Mouse (Mus musculus) liver, embryonic 14.5 days (tissue): ENCODE results near the gene Amigo2. TPM values are rescaled to one million over a fixed set of nuclear protein-coding genes. Genes with fewer than 3 reads are reported as not detected.

Experiments
- ATAC-seq: fragments of 200-750 bp; cut with Nextera tagmentation; 2 replicates; pipeline ENCODE4 v1.8.0; 2017; ENCODE audit warnings: moderate number of reproducible peaks, mild to moderate bottlenecking, moderate library complexity; ENCODE audit not compliant: insufficient read depth
- DNase-seq, 3 experiments: peaks; one replicate each; pipeline ENCODE4 v3.0.0-alpha.2; 2012 to 2013; ENCODE audit warnings: low read depth in 3 of 3, low spot score in 3 of 3
- H3K27ac ChIP-seq: fragments of 300-500 bp; sonication (generic); 2 replicates; pipeline ENCODE4 v1.5.1; 2014; ENCODE audit warnings: moderate library complexity, mild to moderate bottlenecking, control low read depth, inconsistent platforms
- H3K27me3 ChIP-seq: fragments of 300-500 bp; sonication (generic); 2 replicates; pipeline ENCODE4 v1.6.1; 2014; ENCODE audit warnings: mild to moderate bottlenecking, low read length, moderate library complexity; ENCODE audit not compliant: control insufficient read depth, insufficient read depth
- H3K36me3 ChIP-seq: fragments of 300-500 bp; sonication (generic); replicated peaks from 2 replicates; pipeline ENCODE4 v1.6.1; 2014; ENCODE audit warnings: low read depth; ENCODE audit not compliant: control insufficient read depth, insufficient read depth
- H3K4me1 ChIP-seq, 2 experiments: fragments of 200-500 bp in 1 of 2; fragments of 300-500 bp in 1 of 2; sonication (generic) in 1 of 2; replicated peaks; 2 replicates each; pipeline ENCODE4 v1.6.1; 2012 to 2014; ENCODE audit warnings: antibody characterized with exemption in 1 of 2, inconsistent platforms in 1 of 2, low read length in 1 of 2; ENCODE audit not compliant: control insufficient read depth in 2 of 2, insufficient read depth in 2 of 2
- H3K4me2 ChIP-seq: fragments of 300-500 bp; sonication (generic); 2 replicates; pipeline ENCODE4 v1.6.1; 2014; ENCODE audit warnings: low read depth, mild to moderate bottlenecking, control low read depth, moderate library complexity
- H3K4me3 ChIP-seq, 2 experiments: fragments of 200-500 bp in 1 of 2; fragments of 300-500 bp in 1 of 2; sonication (generic) in 1 of 2; 2 replicates each; pipeline ENCODE4 v1.5.1; 2012 to 2014; ENCODE audit warnings: low read depth in 2 of 2, low read length in 2 of 2, mild to moderate bottlenecking in 2 of 2, control low read depth in 1 of 2, inconsistent platforms in 1 of 2, moderate library complexity in 1 of 2; ENCODE audit not compliant: insufficient read depth in 1 of 2
- H3K9ac ChIP-seq: fragments of 300-500 bp; sonication (generic); replicated peaks from 2 replicates; pipeline ENCODE4 v1.6.1; 2014; ENCODE audit warnings: mild to moderate bottlenecking, control low read depth, moderate library complexity
- H3K9me3 ChIP-seq: fragments of 300-500 bp; sonication (generic); 2 replicates; pipeline ENCODE4 v1.6.1; 2016; ENCODE audit warnings: low read length, mixed read lengths; ENCODE audit not compliant: control insufficient read depth
- CTCF ChIP-seq: IDR thresholded peaks from 2 replicates; pipeline ENCODE4 v1.5.1; 2016; ENCODE audit warnings: antibody characterized with exemption, low read depth, control low read depth
- EP300 ChIP-seq: IDR thresholded peaks from 2 replicates; pipeline ENCODE4 v1.6.1; 2016; ENCODE audit warnings: antibody characterized with exemption, low read depth
- WGBS: fragments of 180-500 bp; shearing (Covaris S2); extraction: QIAGEN DNeasy Blood & Tissue Kit; methylation state at CpG from one replicate; pipeline ENCODE4 v1.1.7; 2014; ENCODE audit not compliant: insufficient replicate concordance; 5-methylcytosine and 5-hydroxymethylcytosine counted together
- polyA plus RNA-seq, 2 experiments: library from polyadenylated mRNA; depleted of rRNA in 1 of 2; stranded (reverse) in 1 of 2; unstranded in 1 of 2; fragments of >200 nt; fragmentation: Nextera tagmentation in 1 of 2; extraction: Ambion mirVana in 1 of 2; gene quantifications; 2 replicates each; pipeline versions ENCODE4 v1.2.1 to v1.2.3; 2012 to 2014

Amigo2 gene
- polyA plus RNA-seq, 2 experiments: 0.36 to 1.0 TPM

DNA sequence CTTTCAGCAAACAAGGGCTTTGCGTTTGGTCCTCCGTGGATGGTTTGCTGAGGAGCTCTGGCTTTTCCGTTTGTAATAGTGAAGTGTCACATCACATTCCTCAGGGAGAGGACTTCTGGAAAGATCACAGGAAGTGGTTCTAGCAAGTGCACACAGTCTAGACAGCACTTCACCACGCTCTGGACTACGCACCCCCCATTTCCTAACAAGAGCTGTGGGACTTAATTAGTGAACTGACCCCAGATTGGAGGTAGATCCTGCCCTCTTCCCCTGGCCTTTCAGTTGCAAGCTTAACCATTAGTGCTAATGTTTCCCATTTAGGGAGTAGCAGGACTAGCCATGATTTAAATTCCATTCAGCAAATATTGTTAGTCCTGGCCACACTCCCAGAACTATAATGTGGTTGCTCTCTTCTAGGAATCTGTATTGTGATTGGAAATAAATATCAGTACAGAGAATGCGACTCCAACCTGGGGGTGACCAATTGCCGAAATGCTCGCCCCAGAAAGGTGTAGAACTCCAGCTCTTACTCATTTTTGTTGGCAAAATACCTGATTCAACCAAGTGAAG, 10.2 kb upstream of the Amigo2 start:
- H3K27ac ChIP-seq: no peak overlapping the region
- H3K9me3 ChIP-seq: no peaks in the 10 kb centered on the region
- no peak overlapping the region for H3K4me2 ChIP-seq
- H3K36me3 ChIP-seq: no peaks in the 10 kb centered on the region
- ATAC-seq: no peak
- no peak for DNase-seq
- H3K9ac ChIP-seq: no peak overlapping the region
- no peaks in the 10 kb centered on the region for H3K27me3 ChIP-seq
- WGBS: 61% methylated on average over 8 of the region's 8 CpGs
- TF ChIP-seq EP300: no peak
- TF ChIP-seq CTCF: no peak
- H3K4me3 ChIP-seq: no peak overlapping the region
- no peaks in the 10 kb centered on the region for H3K4me1 ChIP-seq

DNA sequence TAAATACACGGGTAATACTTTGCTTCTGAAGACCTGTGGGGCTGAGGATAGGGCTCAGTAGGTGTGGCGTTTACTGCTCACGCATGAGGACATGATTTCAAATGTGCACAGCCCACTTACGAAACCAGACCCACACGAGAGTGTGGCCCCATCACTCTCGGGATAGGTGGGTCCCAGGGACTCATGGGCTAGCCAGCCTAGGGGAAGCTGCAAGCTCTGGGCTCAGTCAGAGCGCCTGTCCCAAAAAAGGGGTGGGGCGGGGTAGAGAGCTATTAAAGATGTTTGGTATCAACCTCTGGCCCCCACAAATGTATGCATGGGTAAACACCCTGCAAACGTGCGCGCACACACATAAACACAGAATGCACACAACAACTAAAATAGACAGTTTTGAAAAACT, 9.3 kb upstream of the Amigo2 start:
- H3K36me3 ChIP-seq: no peaks in the 10 kb centered on the region
- ATAC-seq (no peak), DNase-seq (no peak)
- 74% methylated on average over 11 of the region's 11 CpGs for WGBS
- H3K9ac ChIP-seq: no peak overlapping the region
- no peaks in the 10 kb centered on the region for H3K4me1 ChIP-seq
- no peak overlapping the region for H3K27ac ChIP-seq
- H3K27me3 ChIP-seq: no peaks in the 10 kb centered on the region
- no peak overlapping the region for H3K4me2 ChIP-seq
- TF ChIP-seq EP300: no peak
- H3K4me3 ChIP-seq: no peak overlapping the region
- H3K9me3 ChIP-seq: no peaks in the 10 kb centered on the region

DNA sequence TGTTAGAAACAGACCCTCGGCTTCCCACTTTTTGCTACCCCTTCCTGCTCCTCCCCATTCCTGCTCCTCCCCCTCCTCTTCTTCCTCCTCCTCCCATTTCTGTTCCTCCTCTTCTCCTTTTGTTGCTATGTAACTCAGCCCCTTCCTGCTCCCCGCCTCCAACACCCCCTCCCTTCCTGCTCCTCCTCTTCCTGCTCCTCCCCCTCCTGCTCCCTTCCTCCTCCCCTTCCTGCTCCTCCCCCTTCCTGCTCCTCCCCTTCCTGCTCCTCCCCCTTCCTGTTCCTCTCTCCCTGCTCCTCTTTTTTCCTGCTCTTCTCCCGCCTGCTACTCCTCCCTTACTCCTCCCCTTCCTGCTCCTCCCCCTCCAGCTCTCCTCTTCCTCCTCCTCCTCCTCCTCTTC, 8.7 kb upstream of the Amigo2 start:
- Histone ChIP-seq H3K27me3 (no peaks in the 10 kb centered on the region), H3K9me3 (no peaks in the 10 kb centered on the region), H3K36me3 (no peaks in the 10 kb centered on the region), H3K9ac (no peak overlapping the region), H3K27ac (no peak overlapping the region), H3K4me2 (no peak overlapping the region), H3K4me1 (no peaks in the 10 kb centered on the region), H3K4me3 (no peak overlapping the region)
- TF ChIP-seq CTCF (no peak), EP300 (no peak)
- WGBS: 67% methylated on average over 3 of the region's 3 CpGs
- no peak for ATAC-seq
- no peak for DNase-seq

DNA sequence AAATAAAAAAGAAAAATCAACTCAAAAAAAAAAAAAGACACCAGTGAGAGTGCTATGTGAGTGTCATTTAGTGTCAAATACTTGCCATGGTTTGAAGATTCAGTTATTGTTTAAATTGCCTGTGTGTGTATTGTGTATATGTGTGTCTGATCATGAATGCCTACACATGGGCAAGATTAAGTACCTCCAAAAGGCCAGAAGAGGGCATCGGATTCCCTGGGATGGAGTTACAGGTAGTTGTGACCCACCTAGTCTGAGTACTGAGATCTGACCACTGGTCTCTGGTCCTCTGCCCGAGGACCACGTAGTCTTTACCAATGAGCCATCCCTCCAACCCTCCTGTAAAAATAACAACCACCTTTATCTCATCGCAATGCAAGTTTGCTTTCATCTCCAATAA, 7.3 kb upstream of the Amigo2 start:
- H3K36me3 ChIP-seq: no peaks in the 10 kb centered on the region

DNA sequence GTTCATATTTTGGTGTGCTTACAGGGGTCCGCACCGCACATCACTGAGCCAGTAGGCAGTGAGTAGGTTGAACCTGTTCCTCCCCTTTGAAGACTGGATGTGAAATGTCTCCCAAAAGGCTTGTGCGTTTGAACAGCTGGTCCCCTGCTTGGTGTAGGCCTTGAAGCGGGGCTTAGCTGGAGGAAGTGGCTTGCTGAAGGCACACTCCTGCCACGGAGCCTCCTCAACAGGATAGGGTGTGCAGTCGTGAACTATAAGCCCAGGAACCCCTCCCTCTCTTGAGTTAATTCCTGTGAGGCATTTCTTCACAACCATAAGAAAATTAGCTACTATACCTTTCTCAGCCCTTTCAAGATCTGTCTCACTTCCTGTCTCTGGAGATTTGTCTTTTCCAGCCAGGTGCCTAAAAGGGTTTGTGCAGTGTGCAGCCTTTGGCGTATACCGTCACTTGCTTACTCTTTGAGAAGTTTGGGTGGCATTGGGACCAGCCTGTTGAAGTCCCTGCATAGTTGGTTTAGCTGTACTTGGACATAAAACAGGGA, 5.5 kb upstream of the Amigo2 start:
- 0 out of 4 replicates have a peak, but pooled peaks cover 0 to 2% of the 10 kb centered on the region in 2 experiments for H3K4me1 ChIP-seq
- TF ChIP-seq CTCF (no peak), EP300 (no peak)
- H3K36me3 ChIP-seq: no peaks in the 10 kb centered on the region
- no peak for ATAC-seq
- no peak overlapping the region for H3K4me3 ChIP-seq
- H3K27ac ChIP-seq: no peak overlapping the region
- WGBS: 51% methylated on average over 8 of the region's 8 CpGs
- H3K27me3 ChIP-seq: peaks cover 9% of the 10 kb centered on the region
- no peaks in the 10 kb centered on the region for H3K9me3 ChIP-seq
- DNase-seq: no peak
- H3K9ac ChIP-seq: no peak overlapping the region
- H3K4me2 ChIP-seq: no peak overlapping the region

More for the DNA sequence above, 7.3 kb upstream of the Amigo2 start:
- Histone ChIP-seq H3K27me3 (no peaks in the 10 kb centered on the region), H3K9ac (no peak overlapping the region), H3K27ac (no peak overlapping the region), H3K4me1 (no peaks in the 10 kb centered on the region), H3K4me2 (no peak overlapping the region), H3K9me3 (no peaks in the 10 kb centered on the region), H3K4me3 (no peak overlapping the region)
- TF ChIP-seq EP300 (no peak), CTCF (peak; percentile 13; the same call in 1 of the 2 replicates)
- ATAC-seq (no peak), DNase-seq (no peak)
- WGBS: 76% methylated on average over 4 of the region's 4 CpGs
